Mouse (Mus musculus): ENCODE results near the gene Raver2. TPM values are rescaled to one million over a fixed set of nuclear protein-coding genes. Genes with fewer than 3 reads are reported as not detected.

The Raver2 gene
- under 1 TPM in 4 of 26 experiments, not detected in 22; 0.20 to 0.29 (median 0.25) TPM for total RNA-seq (2018; cell fraction: chromatin; rRNA removed)
- total RNA-seq (2018; cell fraction: cytosol; rRNA removed), result under 1 TPM in 10 of 26 experiments, not detected in 16; 0.03 to 0.12 (median 0.06) TPM
- total RNA-seq (2018; cell fraction: nucleus; rRNA removed), result under 1 TPM in 2 of 26 experiments, not detected in 24; 0.22 to 0.41 TPM
- not detected in 3 replicates for polyA plus RNA-seq (2018)

DNA sequence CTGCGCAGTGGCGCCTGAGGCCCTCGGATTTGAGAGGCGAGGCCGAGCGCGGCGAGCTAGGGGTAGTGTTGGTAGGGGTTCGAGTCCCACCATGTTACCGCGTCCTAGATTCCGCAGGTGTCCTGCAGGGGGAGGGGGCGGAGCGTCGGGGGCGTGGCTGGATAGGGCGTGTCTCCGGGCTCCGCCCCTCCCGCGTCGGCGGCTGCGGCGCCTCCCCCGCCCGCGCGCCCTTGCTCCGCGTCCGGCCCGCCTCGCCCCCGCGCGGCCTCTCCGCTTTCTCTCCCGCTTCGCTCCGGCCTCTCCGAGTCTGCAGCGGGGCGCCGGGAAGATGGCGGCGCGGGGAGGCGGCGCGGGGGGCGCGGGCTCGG, at the start of gene Raver2:
Raver2 (plus strand) TSS at position 198 of the 368 bp plus-strand sequence.
- 2% methylated on average over 53 of the region's 54 CpGs for WGBS (ENCODE audit: missing documents)
- no peaks in the 10 kb centered on the region for H3K36me3 ChIP-seq (ENCODE audit: inconsistent target)
- no peaks in the 10 kb centered on the region for H3K79me2 ChIP-seq (ENCODE audit: inconsistent target)
- H3K4me3 ChIP-seq (ENCODE audit: inconsistent target), result no peak within 1 kb of the TSS
- no peak within 1 kb of the TSS for H3K27ac ChIP-seq

DNA sequence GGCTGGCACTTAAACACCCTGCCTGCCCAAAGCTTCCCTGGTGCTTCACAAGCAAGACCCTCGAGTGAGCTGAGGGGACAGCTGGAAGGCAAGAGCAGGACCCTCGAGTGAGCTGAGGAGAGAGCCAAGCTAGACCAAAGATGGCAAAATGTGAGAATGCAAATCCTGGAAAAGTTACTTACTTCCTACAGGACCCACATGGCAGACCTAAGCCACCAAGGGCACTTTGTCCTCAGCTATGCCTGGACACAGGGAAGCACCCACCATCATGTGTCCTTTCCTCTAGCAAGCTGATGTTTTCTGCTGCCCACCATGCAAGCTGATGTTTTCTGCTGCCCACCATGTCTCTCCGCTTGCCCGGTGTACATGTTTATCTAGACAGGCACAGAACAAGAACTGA, 48.2 kb upstream of the Raver2 start, which contains the start of gene Gm10577:
Gm10577 (minus strand) TSS at position 101 of the 400 bp plus-strand sequence.
- 83% methylated on average over 4 of the region's 4 CpGs for WGBS (ENCODE audit: missing documents)
- Histone ChIP-seq H3K79me2 (ENCODE audit: inconsistent target) (no peaks in the 10 kb centered on the region), H3K27ac (no peak within 1 kb of the TSS), H3K36me3 (ENCODE audit: inconsistent target) (no peaks in the 10 kb centered on the region), H3K4me3 (ENCODE audit: inconsistent target) (no peak within 1 kb of the TSS)

DNA sequence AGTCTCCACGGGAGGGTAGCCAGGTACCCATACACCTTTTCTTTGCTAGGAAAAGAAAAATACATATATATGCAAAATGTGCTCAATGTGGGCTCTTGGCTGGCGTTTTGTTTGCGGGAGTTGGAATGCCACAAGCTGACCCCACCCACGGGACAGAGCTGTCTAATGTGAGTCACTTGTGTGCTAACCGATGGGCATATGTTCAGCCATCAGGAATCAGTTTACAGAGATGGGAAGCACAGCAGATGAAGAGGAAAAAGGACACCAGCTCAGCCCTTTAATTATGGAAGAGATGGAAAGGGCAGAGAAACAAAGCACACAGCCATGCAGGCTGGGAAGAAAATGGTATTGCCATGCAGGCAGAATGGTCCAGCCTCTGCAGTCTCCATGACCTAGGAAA, 42.2 kb upstream of the Raver2 start:
- Histone ChIP-seq H3K4me3 (ENCODE audit: inconsistent target) (no peak overlapping the region), H3K36me3 (ENCODE audit: inconsistent target) (no peaks in the 10 kb centered on the region), H3K79me2 (ENCODE audit: inconsistent target) (no peaks in the 10 kb centered on the region), H3K27ac (no peak overlapping the region)
- WGBS (ENCODE audit: missing documents), result 85% methylated on average over 4 of the region's 5 CpGs

DNA sequence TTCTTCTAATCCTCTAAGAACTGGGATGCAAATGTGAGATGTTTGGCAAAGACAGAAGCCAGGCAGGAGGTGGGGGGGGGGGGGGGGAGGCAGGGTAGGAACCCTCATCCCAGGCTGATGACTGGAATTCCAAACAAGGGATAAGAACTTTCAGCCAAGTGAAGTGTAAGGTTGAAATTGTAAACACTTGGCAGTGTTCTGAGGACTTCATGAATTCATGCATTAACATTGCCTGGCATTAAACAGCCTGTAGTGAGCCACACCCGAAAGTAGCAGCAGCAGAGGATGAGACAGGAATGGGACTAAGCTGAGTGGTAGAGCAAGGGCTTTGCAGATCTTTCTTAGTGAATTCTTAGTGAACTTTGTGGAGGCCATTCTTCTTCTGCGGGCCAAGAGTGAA, 41.8 kb upstream of the Raver2 start:
- WGBS (ENCODE audit: missing documents), result 88% methylated on average over 2 of the region's 2 CpGs

DNA sequence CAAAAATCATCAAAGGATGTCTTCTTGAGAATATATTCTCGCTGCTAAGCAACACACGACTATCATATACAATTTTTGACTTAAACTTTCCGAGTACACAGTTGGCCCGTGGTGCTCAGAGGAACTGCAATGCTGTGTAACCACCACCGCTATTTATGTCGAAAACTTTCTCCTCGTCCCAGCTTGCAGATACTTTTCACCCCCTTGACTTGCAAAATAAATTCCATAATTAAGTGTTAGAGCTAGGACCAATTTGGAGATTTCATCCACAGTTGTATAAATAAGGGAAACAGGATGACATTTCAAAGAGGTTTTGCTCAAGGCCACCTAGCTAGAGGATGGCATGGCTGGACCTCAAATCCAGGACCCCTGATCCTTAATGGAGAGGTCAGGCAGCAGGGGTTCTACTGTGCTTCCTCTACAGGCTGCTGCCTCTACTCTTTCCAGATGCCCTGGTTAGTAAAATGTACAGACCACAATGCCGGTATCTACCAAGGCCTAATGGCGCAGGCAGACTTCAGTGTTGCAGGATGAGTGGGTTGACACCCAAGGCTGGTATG, 40.9 kb upstream of the Raver2 start:
- 93% methylated on average over 9 of the region's 9 CpGs for WGBS (ENCODE audit: missing documents)
- Histone ChIP-seq H3K36me3 (ENCODE audit: inconsistent target) (no peaks in the 10 kb centered on the region), H3K4me3 (ENCODE audit: inconsistent target) (no peak overlapping the region), H3K27ac (no peak overlapping the region), H3K79me2 (ENCODE audit: inconsistent target) (no peaks in the 10 kb centered on the region)

More for the DNA sequence above, 41.8 kb upstream of the Raver2 start:
- no peak overlapping the region for H3K4me3 ChIP-seq (ENCODE audit: inconsistent target)
- H3K27ac ChIP-seq, result no peak overlapping the region
- H3K36me3 ChIP-seq (ENCODE audit: inconsistent target), result no peaks in the 10 kb centered on the region
- no peaks in the 10 kb centered on the region for H3K79me2 ChIP-seq (ENCODE audit: inconsistent target)

DNA sequence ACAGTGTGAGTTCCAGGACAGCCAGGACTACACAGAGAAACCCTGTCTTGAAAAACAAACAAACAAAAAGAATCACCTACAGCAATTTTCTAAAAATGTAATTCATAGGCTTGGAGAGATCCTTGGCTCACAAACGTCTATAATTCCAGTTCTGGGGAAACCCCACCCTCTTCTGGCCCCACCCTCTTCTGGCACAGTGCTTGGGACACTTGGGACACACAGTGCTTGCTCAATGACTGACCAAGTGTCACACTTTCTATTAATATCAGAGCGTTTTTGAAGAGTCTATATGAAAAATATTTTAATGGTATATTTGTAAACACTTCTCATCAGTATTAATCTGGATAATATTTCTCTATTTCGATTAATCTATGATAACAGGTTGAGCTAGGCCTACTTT, 35.7 kb upstream of the Raver2 start:
- WGBS (ENCODE audit: missing documents), result 69% methylated on average over 3 of the region's 3 CpGs
- no peak overlapping the region for H3K27ac ChIP-seq
- H3K79me2 ChIP-seq (ENCODE audit: inconsistent target), result no peaks in the 10 kb centered on the region

DNA sequence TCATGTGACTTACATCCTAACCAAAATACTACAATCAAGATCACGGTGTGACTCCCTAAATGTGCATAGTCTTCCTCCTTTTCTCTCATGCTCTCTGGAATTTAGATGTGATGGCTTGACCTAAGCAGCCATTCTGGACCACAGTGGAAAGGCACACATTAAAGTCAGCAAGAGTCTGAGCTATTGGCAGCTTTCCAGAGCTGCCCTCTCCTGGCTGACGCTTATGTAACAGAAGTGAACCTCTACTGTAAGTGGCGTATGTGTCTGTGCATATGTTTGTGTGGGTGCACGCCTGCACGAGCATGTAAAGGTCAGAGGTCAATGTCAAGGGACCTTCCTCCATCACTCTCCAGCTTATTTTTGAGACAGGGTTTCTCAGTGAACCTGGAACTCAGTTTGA, 33.7 kb upstream of the Raver2 start:
- 86% methylated on average over 3 of the region's 5 CpGs for WGBS (ENCODE audit: missing documents)
- Histone ChIP-seq H3K4me3 (ENCODE audit: inconsistent target) (no peak overlapping the region), H3K27ac (no peak overlapping the region), H3K36me3 (ENCODE audit: inconsistent target) (no peaks in the 10 kb centered on the region), H3K79me2 (ENCODE audit: inconsistent target) (no peaks in the 10 kb centered on the region)

More for the DNA sequence above, 35.7 kb upstream of the Raver2 start:
- Histone ChIP-seq H3K36me3 (ENCODE audit: inconsistent target) (no peaks in the 10 kb centered on the region), H3K4me3 (ENCODE audit: inconsistent target) (no peak overlapping the region)

DNA sequence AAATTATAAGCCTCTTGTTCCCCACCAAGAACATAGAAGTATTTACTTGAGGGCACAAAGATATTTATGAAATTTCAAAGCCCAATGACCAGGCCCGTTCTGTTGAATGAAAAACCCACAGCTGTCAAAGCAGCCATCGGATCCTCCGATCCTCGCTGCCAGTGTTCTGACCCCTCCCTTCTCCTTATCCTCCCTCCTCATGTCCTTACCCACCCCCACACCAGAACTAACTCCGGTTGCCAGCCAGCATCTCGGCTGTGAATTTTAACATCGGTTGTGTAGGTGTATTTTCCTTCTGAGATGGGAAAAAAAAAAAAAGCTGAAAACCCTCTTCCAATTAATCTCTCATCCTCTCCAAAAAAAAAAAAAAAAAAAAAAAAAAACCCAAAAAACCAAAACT, 31.6 kb upstream of the Raver2 start:
- 98% methylated on average over 4 of the region's 7 CpGs for WGBS (ENCODE audit: missing documents)
- Histone ChIP-seq H3K27ac (no peak overlapping the region), H3K36me3 (ENCODE audit: inconsistent target) (no peaks in the 10 kb centered on the region), H3K4me3 (ENCODE audit: inconsistent target) (no peak overlapping the region), H3K79me2 (ENCODE audit: inconsistent target) (no peaks in the 10 kb centered on the region)

DNA sequence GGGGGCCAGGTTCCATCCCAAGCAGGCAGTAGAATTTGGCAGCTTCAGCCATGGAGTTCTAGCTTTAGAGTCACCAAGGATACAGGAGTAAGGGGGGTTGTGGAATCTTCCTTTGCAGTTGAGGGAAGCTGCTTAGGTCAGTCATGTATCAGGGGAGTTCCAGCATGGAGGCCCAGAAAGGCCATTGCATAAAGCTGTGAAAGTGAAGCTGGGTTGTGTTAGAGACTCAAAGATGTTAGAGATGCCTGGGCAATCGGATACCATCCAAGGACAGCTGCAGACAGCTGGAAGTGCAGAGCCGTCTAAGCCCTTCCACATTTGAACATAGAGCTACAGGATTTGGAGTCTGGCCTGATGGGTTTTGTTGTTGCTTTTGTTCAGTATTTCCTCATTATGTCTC, 25.1 kb upstream of the Raver2 start:
- Histone ChIP-seq H3K36me3 (ENCODE audit: inconsistent target) (no peaks in the 10 kb centered on the region), H3K27ac (no peak overlapping the region), H3K79me2 (ENCODE audit: inconsistent target) (no peaks in the 10 kb centered on the region), H3K4me3 (ENCODE audit: inconsistent target) (no peak overlapping the region)
- WGBS (ENCODE audit: missing documents), result 83% methylated on average over 2 of the region's 2 CpGs

DNA sequence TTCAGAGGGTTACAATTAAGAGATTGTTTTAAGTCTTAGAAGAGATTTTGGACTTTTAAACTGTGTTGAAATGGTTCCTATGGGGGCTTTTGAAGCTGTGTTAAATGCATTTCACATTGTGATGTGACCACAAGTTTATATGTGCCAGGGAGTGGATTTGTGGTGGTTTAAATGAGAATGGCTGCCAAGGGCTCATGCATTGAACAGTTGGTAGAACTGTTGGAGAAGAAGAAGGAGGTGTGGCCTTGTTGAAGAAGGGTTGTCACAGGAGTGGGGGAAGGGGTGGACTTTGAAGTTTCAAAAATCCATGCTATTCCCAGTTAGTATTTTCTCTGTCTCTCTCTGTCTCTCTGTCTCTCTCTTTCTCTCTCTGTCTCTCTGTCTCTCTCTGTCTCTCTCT, 24.6 kb upstream of the Raver2 start:
- no peaks in the 10 kb centered on the region for H3K36me3 ChIP-seq (ENCODE audit: inconsistent target)
- H3K79me2 ChIP-seq (ENCODE audit: inconsistent target), result no peaks in the 10 kb centered on the region
- H3K4me3 ChIP-seq (ENCODE audit: inconsistent target), result no peak overlapping the region
- no peak overlapping the region for H3K27ac ChIP-seq

DNA sequence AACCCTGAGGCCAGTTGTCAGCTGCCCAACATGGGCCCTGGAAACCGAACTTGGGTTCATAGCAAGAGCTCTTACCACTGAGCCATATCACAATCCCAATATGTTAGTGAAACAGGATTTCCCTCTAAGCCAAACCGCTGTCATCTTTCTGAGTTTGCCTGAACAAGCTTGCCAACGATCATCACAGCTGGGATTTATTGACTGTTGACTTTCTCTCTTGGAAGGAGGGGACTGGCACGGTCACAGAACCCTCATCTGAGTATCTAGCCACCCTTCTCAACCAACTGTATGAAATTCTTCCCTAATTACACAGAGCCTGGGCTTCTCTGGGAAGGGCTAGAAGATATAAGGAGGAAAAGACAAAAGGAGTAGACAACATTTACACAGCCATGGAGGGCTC, 22.2 kb upstream of the Raver2 start:
- Histone ChIP-seq H3K4me3 (ENCODE audit: inconsistent target) (no peak overlapping the region), H3K27ac (no peak overlapping the region), H3K36me3 (ENCODE audit: inconsistent target) (no peaks in the 10 kb centered on the region), H3K79me2 (ENCODE audit: inconsistent target) (no peaks in the 10 kb centered on the region)
- 82% methylated on average over 4 of the region's 4 CpGs for WGBS (ENCODE audit: missing documents)

DNA sequence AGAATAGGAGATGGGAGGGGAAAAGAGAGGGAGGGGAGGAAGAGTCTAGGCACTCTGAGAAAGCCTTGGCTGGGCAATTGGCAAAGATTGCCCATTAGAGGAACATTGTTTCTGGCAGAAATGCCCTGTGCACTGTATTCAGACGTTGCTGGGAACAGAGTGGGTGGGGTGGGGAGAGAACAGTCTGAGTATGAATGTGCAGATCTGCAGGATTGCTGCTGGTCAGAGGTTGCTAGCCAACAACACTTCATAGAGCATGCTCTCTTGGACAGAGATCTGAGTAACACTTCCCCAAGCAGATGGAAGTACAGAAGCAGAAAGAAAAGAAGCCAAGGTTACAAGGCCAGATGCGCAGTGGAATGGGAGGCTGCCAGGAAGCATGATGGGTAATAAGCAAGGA, 6.6 kb upstream of the Raver2 start:
- no peak overlapping the region for H3K4me3 ChIP-seq (ENCODE audit: inconsistent target)
- no peaks in the 10 kb centered on the region for H3K36me3 ChIP-seq (ENCODE audit: inconsistent target)
- H3K27ac ChIP-seq, result no peak overlapping the region
- WGBS (ENCODE audit: missing documents), result 71% methylated on average over 2 of the region's 2 CpGs
- H3K79me2 ChIP-seq (ENCODE audit: inconsistent target), result no peaks in the 10 kb centered on the region

DNA sequence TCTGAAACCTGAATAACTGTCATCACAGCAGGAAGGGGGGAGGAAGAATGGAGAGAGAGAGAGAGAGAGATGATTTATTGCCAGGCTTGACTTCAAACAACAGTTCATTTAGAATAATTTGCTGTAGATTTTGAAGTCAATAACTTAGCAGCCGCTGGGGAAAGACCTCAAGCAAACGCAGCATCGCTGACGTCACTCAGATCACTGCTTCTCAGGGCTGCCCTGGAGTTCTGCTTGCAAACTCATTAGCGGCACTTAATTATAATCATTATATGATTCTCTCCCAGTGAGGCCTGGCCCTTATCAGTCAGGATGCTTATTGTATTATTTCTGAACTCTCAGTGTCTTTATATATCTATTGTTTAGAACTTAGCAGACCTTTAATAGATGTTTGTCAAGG, 2.4 kb upstream of the Raver2 start:
- no peak overlapping the region for H3K27ac ChIP-seq
- H3K4me3 ChIP-seq (ENCODE audit: inconsistent target), result no peak overlapping the region
- H3K36me3 ChIP-seq (ENCODE audit: inconsistent target), result no peaks in the 10 kb centered on the region
- no peaks in the 10 kb centered on the region for H3K79me2 ChIP-seq (ENCODE audit: inconsistent target)
- WGBS (ENCODE audit: missing documents), result 73% methylated on average over 5 of the region's 5 CpGs

DNA sequence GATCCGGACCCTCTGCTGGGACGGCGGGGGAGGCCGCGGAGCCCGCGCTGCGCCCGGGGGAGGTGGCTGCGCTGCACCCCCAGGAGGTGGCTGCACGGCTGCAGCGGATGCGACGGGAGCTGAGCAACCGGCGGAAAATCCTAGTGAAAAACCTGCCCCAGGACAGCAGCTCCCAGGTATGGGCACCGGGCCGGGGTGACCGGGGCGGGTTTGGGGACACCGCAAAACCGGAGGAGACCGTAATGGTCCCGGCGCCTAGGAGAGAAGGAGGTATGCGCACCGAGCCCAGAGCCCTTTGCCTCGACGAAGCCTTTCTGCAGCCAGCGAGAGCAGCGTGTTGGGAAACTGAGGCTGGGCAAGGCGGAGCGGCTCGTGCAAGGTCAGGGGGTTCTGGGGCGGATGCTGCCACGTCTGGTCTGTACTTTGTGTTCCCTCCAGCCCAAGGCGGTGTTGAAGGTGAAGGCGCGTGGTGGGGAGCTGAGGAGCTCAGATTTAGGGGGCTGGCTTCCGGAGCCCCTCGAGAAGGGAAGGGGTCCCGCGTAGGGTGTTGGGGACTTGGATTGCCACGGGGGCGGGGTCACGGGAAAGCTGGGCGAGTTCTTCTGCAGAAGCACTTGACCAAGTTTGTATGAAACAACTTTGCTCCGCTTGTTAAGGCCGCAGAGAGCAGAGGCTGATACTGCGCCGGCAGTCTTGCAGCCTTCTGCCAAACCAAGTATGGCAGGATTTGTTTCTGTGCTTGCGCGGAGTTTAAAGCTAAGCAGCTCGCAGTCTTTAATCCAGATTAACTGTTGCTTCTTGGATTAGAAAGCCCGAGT, 580 bp downstream of the Raver2 start:
- Histone ChIP-seq H3K36me3 (ENCODE audit: inconsistent target) (no peaks in the 10 kb centered on the region), H3K4me3 (ENCODE audit: inconsistent target) (no peak overlapping the region), H3K27ac (no peak overlapping the region), H3K79me2 (ENCODE audit: inconsistent target) (no peaks in the 10 kb centered on the region)
- 3% methylated on average over 55 of the region's 55 CpGs for WGBS (ENCODE audit: missing documents)

DNA sequence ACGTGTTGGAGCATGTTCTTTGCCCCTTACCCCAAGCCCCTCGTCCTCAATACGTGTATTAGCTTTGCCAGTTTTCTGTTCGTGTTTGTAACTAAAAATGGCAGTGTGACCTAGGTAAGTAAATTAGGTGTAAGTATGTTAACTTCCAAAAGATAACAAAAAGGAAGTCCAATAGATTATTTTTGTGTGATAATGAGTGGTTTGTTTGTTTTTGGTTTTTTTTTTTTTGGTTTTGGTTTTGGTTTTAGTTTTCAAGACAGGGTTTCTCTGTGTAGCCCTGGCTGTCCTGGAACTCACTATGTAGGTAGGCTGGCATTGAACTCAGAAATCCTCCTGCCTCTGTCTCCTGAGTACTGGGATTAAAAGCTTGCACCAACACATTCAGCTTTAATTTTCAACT, 2.8 kb downstream of the Raver2 start:
- Histone ChIP-seq H3K36me3 (ENCODE audit: inconsistent target) (no peaks in the 10 kb centered on the region), H3K79me2 (ENCODE audit: inconsistent target) (no peaks in the 10 kb centered on the region), H3K27ac (no peak overlapping the region), H3K4me3 (ENCODE audit: inconsistent target) (no peak overlapping the region)
- 61% methylated on average over 4 of the region's 4 CpGs for WGBS (ENCODE audit: missing documents)
